Mouse (Mus musculus): ENCODE data around the gene Ppdpf.

DNA sequence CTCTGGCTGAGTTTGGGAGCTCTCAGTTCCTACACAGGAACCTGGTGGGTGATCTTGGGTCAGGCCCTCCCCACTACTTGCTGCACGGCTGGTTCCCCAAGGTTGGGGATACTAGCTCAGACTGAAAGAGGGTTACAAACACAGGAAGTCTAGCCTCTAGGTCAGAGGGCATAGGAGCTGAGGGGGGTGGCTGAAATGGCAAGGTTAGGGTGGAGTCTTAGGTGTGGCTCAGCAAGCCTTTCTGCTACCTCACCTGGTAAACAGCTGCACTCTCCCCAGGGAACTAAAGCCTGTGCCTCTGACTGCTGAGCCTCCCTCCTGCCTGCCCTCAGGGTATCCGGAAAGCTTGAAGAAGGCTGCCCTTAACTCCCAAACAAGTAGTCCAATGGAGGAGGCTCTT lies 1.6 kb downstream of the Ppdpf start:
- no peak for TF ChIP-seq CTCF (IDR thresholded peaks at IDR 0.05; ENCODE audit: borderline replicate concordance, insufficient read depth, low read length)
- no peak for TF ChIP-seq POLR2A (IDR thresholded peaks at IDR 0.05; ENCODE audit: low read depth, low read length)

Data from embryonic fibroblast, embryonic 13.5 days (primary cell).